Comparison of ENCODE assay signal across 15 mouse cellular contexts in genomic region chr3:157884081-157884643, GRCm38 (mm10). TPM values are rescaled to one million over a fixed set of nuclear protein-coding genes. Genes with fewer than 3 reads are reported as not detected.
DNase-seq lines count a peak whose midpoint lies in the region.
"Had no signal": no experiment of that assay in that cellular context is flagged by ENCODE, and none has a peak within 500 bp of the region (broad histone marks: within the 10 kb centered on the region; RNA-seq: fewer than 3 reads in every experiment).

No protein-coding gene starts in this region.

- peak; percentile 35 to 68 for DNase-seq in layer of hippocampus, adult 18-20 months (ENCODE audit: low spot score in 2 of 2)
- no peak for DNase-seq in layer of hippocampus, postnatal 10 days (ENCODE audit: low spot score in 2 of 2)
- DNase-seq in 3T3-L1 (ENCODE audit: low read depth, low spot score): peak; percentile 81
- DNase-seq in Muller cell, postnatal 12 days (ENCODE audit: inconsistent ontology term): peak; percentile 42
- DNase-seq in layer of hippocampus, adult 9-11 months: peak; percentile 44
- DNase-seq in T-cell, adult 2 months (ENCODE audit: low spot score): no peak
- DNase-seq in gastrocnemius, adult 18-20 months (ENCODE audit: low spot score): no peak
- DNase-seq in urinary bladder, adult 2 months (ENCODE audit: low spot score): no peak
- DNase-seq: cerebellum, adult 9-11 months; gastrocnemius, postnatal 10 days; heart, postnatal 14 days; kidney, adult 8-10 months; thymus, postnatal 14 days had no signal

RNA-seq across cellular contexts. Expression of gene Cth, which starts 40.7 kb away (rescaled TPM):
- 1 to 10 TPM; 4.9 to 7.9 TPM for total RNA-seq in layer of hippocampus, adult 18-20 months (2021)
- 1 to 10 TPM; 7.9 to 8.2 TPM for total RNA-seq in layer of hippocampus, postnatal 10 days (2021)
- total RNA-seq in gastrocnemius, adult 18-20 months (2021): 1 to 10 TPM; 2.7 to 4.3 TPM
- 3.4 and 5.4 TPM in 2 replicates for polyA plus RNA-seq in urinary bladder, adult 2 months (2012; rRNA removed)
- total RNA-seq: monocyte, adult 5-6 weeks; neutrophil, adult 5-6 weeks had no signal

Comparison
In these comparisons a context has a peak if more than half of its experiments do, and no peak if none do; other contexts are left out.
1. DNase-seq: peak in layer of hippocampus, adult 18-20 months (2 of 2), 3T3-L1 (single experiment), Muller cell, postnatal 12 days (single experiment) and layer of hippocampus, adult 9-11 months (single experiment); none in layer of hippocampus, postnatal 10 days (0 of 2), T-cell, adult 2 months (single experiment), gastrocnemius, adult 18-20 months (single experiment) and urinary bladder, adult 2 months (single experiment).